Mouse (Mus musculus): ENCODE results near the gene Mrgprf. TPM values are rescaled to one million over a fixed set of nuclear protein-coding genes. Genes with fewer than 3 reads are reported as not detected.

Mrgprf gene
- polyA plus RNA-seq, 1 experiment from 2014 or later: 3.4 TPM

DNA sequence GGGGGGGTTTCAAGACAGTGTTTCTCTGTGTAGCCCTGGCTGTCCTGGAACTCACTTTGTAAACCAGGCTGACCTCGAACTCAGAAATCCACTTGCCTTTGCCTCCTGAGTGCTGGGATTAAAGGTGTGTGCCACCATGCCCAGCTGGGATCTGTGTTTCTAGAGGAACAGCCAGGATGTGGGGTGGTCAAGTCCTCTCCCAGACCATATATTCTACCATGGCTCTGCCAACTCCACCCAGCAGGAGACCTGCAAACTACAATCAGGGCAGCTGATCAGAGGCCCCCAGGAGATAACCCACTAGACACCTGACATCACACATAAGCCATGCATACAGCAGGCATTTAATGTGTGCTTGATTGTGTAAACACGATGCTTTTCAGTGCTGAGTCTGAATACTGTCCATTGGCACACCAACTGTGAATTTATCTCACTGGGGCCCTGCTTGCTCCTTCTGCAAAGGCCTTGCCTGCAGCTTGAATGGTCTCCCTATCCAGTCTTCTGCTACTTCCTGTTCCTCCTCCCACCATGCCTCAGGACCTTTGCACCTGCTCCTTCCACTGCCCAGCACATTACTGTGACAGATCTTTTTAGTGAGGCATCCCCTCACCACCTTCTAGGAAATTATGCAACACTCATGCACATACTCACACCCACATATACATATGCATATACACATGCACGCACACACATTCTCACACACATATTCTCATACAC is 35.1 kb downstream of the Mrgprf start:
- H3K27ac ChIP-seq (ENCODE audit: low read length): no peak overlapping the region
- H3K9ac ChIP-seq (replicated peaks; ENCODE audit: low read depth): no peak overlapping the region
- no peak for TF ChIP-seq CTCF (IDR thresholded peaks at IDR 0.05)
- no peak for TF ChIP-seq EP300 (IDR thresholded peaks at IDR 0.05)
- no peak for ATAC-seq
- no peak for DNase-seq (ENCODE audit: low spot score)
- H3K4me3 ChIP-seq (ENCODE audit: low read depth, low read length): no peak overlapping the region
- H3K27me3 ChIP-seq (replicated peaks; ENCODE audit: insufficient read depth, low read length): no peaks in the 10 kb centered on the region
- H3K4me1 ChIP-seq (ENCODE audit: insufficient read depth, low read depth, low read length): no peaks in the 10 kb centered on the region
- no peaks in the 10 kb centered on the region for H3K9me3 ChIP-seq (ENCODE audit: low read length)
- 90% methylated on average over 3 of the region's 3 CpGs for WGBS
- no peaks in the 10 kb centered on the region for H3K36me3 ChIP-seq (ENCODE audit: insufficient read depth, low read length)
- H3K4me2 ChIP-seq (replicated peaks; ENCODE audit: low read depth, low read length): no peak overlapping the region

- no peak overlapping the region for H3K27ac ChIP-seq (ENCODE audit: low read length)
- no peaks in the 10 kb centered on the region for H3K4me1 ChIP-seq (ENCODE audit: insufficient read depth, low read depth, low read length)
- H3K27me3 ChIP-seq (replicated peaks; ENCODE audit: insufficient read depth, low read length): no peaks in the 10 kb centered on the region
- no peak for DNase-seq (ENCODE audit: low spot score)
- no peaks in the 10 kb centered on the region for H3K9me3 ChIP-seq (ENCODE audit: low read length)
- no peak for ATAC-seq
- H3K4me2 ChIP-seq (replicated peaks; ENCODE audit: low read depth, low read length): no peak overlapping the region
- H3K9ac ChIP-seq (replicated peaks; ENCODE audit: low read depth): no peak overlapping the region
- H3K36me3 ChIP-seq (ENCODE audit: insufficient read depth, low read length): no peaks in the 10 kb centered on the region
- WGBS: 59% methylated on average over 2 of the region's 2 CpGs
- TF ChIP-seq EP300 (IDR thresholded peaks at IDR 0.05) (no peak), CTCF (IDR thresholded peaks at IDR 0.05) (no peak)
- H3K4me3 ChIP-seq (ENCODE audit: low read depth, low read length): no peak overlapping the region
Observed at GRCm38 (mm10) chr7:145337889-145338288, 37.3 kb downstream of the Mrgprf start.

- no peak for ATAC-seq
- Histone ChIP-seq H3K4me3 (ENCODE audit: low read depth, low read length) (no peak overlapping the region), H3K9ac (replicated peaks; ENCODE audit: low read depth) (no peak overlapping the region), H3K4me2 (replicated peaks; ENCODE audit: low read depth, low read length) (no peak overlapping the region), H3K9me3 (ENCODE audit: low read length) (no peaks in the 10 kb centered on the region), H3K27me3 (replicated peaks; ENCODE audit: insufficient read depth, low read length) (no peaks in the 10 kb centered on the region), H3K4me1 (ENCODE audit: insufficient read depth, low read depth, low read length) (no peaks in the 10 kb centered on the region), H3K36me3 (ENCODE audit: insufficient read depth, low read length) (no peaks in the 10 kb centered on the region), H3K27ac (ENCODE audit: low read length) (no peak overlapping the region)
- no peak for DNase-seq (ENCODE audit: low spot score)
- WGBS: 79% methylated on average over 5 of the region's 5 CpGs
- no peak for TF ChIP-seq CTCF (IDR thresholded peaks at IDR 0.05)
- TF ChIP-seq EP300 (IDR thresholded peaks at IDR 0.05): no peak
Observed at GRCm38 (mm10) chr7:145340248-145340904, 39.7 kb downstream of the Mrgprf start.

Other genes starting within 250 kb of the Mrgprf start
- gene 1810010D01Rik, start 92.7 kb upstream of the Mrgprf start, polyA plus RNA-seq (2015; fragmentation: Nextera tagmentation; extraction: Ambion mirVana): 0.73 and 0.94 TPM in 2 replicates
- 17.3 and 22.7 TPM in 2 replicates for gene Tpcn2, start 16.8 kb upstream of the Mrgprf start, polyA plus RNA-seq (2015; fragmentation: Nextera tagmentation; extraction: Ambion mirVana)
- gene Mrgprd, start 14.0 kb downstream of the Mrgprf start, polyA plus RNA-seq (2015; fragmentation: Nextera tagmentation; extraction: Ambion mirVana): not detected in 2 replicates

Data from lung, postnatal 0 days (tissue).